Mouse (Mus musculus) left cerebral cortex, postnatal 14 days (tissue): ENCODE measurements around the gene Gm37240. TPM values are rescaled to one million over a fixed set of nuclear protein-coding genes. Genes with fewer than 3 reads are reported as not detected.

Source experiments
- DNase-seq, 2 experiments: peaks; one replicate each; pipeline ENCODE4 v3.0.0; 2021 to 2022; ENCODE audit warnings: low spot score in 2 of 2, mixed read lengths in 1 of 2
- intact Hi-C: fragments of 180-260 bp; cut with DNase I; formaldehyde crosslinking; loops from one replicate; pipeline ENCODE4 v1.15.1; 2025
- total RNA-seq, 2 experiments: library from RNA; stranded (reverse); gene quantifications; 2 replicates each; pipeline ENCODE4 v1.2.3; 2021

Gm37240 gene
- total RNA-seq, 2 experiments from 2014 or later, result 1.9 to 3.2 TPM

DNA sequence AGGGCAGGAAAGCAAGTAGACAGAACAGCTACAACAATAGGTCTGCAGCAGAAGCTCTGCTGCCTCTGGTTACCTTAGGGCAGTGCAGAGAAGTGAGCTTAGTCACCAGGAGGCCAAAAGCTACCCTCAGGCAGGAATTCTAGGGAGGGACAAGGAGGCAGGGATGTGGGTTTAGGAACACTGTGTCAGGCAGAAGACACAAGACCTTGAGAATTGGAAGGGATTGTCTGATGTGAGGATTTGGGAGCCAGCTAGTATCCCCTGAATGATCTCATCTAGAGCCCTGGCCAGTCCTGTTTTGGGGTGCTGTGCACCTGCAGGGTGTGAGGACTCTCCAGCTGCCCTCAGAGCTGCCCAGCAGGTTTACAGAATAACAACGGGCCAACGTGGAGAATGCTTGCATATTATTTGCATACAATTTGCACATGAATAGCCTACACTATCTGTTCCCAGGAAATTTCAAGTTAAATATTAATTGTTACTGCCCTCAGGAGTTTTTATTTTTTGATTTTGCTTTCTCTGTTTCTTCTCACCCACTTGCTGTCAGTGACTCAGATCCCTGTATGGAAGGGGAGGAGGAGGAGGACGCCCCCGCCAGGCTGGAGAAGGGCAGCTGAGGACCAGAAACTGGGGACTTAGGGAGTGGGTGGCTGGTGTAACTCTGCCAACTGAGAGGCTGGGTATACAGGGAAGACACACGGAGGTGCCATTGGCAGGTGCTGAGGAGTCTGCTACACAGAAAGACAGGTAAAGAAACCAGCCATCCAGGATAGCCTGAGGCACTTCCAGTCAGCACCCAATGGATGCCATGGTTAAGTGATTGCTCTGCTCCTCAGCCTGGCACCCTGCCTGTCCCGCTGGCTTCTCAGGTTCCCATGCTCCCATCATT, 862.3 kb downstream of the Gm37240 start:
- peak; percentile 67 to 81 for DNase-seq

DNA sequence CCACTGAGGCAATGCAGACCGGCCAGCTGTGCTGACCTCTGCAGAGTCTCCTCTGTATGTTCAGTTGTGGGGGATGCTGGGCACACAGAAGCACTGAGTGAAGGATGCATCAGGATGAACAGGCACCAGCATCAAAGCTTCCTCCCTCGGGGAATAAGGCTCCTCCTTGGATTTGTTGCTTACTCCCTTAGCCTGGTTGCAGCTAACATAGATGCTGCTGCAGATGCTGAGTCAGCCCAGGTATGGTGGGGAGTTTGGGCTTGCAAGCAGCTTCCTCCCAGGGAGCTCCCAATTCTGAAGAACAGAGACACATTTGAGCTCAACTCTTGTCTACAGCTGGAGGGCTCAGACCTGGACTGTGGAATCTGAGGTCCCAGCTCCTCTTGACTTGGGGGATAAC, 863.1 kb downstream of the Gm37240 start:
- no peak for DNase-seq
- intact Hi-C loops, result loop anchor here (10.0 kb wide), 2 partner anchors 291 to 351 kb away; no protein-coding TSS in a partner anchor

More for the DNA sequence above, 862.3 kb downstream of the Gm37240 start:
- intact Hi-C loops, result loop anchor here (10.0 kb wide), 2 partner anchors 290 to 350 kb away; no protein-coding TSS in a partner anchor

DNA sequence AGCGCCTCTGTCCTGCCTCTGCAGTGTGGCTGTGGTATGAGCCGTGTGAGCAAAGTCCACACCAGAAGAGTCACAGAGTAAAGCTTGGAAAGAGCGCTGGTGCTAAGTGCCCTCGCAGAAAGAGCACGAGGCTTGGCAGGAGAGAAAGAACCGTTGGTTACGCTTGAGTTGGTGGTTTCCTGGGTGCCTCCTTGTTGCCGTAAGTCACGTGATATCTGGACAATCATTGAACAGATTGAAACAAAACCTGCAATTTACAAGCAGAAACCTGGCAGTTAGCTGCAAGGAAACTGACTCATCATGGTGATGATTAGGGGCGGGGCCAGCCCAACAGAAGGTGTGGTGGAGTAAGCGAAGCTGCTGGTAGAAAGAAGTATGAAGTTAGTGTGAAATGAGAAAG, 864.5 kb downstream of the Gm37240 start:
- intact Hi-C loops, result loop anchor here (10.0 kb wide), 2 partner anchors 292 to 352 kb away; no protein-coding TSS in a partner anchor
- DNase-seq, result no peak

DNA sequence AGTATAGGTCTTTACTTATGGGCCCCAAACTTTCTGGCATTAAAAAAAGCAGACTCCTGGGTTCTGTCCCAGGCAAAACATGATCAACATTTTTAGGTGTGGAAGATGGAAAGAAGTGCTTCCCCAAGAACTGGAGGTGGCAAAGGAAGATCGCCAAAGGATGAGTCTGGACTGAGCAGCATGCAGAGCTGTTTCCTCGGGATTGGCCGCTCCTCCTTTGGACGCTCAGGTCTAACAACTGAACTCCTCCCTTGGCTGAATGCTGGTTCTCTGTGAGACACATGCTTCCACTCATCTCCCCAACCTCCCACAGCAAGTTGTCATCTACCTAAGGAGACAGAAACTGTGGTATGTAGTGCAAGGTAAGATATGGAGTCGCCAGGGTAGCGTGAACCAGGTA, 865.5 kb downstream of the Gm37240 start:
- intact Hi-C loops, result loop anchor here (10.0 kb wide), 2 partner anchors 293 to 353 kb away; no protein-coding TSS in a partner anchor
- DNase-seq, result no peak

DNA sequence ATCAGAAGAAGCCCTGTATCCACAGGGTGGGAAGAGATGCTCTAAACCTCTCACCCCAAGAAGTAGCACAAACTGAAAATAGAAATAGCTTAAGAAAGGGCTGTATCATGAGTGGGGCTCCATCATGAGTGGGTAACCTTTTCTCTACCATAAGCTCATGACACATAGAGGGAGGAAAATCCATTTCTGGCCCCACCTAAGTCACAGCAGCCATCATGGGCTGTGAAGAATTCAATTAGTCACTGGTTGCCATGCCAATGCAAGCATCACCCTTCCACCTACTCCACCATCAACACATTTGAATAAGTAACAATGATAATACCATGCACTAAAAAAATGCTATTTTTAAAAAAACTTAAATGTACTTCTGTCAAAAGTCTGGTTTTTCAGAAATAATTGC, 867.2 kb downstream of the Gm37240 start:
- intact Hi-C loops, result loop anchor here (10.0 kb wide), 2 partner anchors 295 to 355 kb away; no protein-coding TSS in a partner anchor
- peak; percentile 53 to 83 for DNase-seq

DNA sequence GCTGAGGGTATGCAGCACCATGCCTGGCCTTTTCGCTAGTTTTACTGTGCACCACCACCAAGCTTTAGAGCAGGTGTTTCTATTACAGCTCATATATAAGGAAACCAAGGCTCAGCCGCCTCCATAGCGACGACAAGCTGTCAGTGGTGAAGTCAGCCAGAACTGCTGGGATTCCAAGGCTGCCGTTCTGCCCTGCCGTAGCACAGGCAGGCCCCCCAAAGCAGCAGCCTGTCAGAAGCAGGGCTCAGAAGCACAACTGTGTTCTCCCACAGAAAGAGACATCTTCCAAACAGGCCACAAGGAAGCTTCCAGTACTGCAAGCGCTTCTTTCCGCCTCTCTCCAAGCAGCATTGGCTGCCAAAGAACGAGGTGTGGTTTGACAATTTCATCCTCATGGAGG, 871.7 kb downstream of the Gm37240 start:
- intact Hi-C loops, result no loop called here

DNA sequence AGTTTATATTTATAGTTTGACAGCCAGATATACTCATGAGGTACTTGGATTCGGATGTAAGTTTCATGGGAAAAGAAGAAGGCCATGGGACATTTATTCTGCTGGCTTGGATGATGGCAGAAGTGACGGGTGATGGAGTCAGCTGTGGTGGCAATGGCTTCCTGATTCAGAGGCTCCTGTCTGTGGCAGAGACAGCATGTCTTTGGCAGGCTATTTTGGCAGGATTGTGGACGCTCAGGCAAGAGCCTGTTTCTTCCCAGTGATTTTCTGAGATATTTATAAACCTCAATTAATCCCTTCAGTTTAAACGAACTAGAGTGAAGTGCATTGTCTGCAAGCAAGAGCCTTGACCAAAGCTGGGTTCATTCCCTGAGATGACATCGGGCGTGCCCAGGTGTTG, 874.4 kb downstream of the Gm37240 start:
- intact Hi-C loops, result no loop called here
- no peak for DNase-seq

More for the DNA sequence above, 871.7 kb downstream of the Gm37240 start:
- DNase-seq, result peak; percentile 71 to 73

DNA sequence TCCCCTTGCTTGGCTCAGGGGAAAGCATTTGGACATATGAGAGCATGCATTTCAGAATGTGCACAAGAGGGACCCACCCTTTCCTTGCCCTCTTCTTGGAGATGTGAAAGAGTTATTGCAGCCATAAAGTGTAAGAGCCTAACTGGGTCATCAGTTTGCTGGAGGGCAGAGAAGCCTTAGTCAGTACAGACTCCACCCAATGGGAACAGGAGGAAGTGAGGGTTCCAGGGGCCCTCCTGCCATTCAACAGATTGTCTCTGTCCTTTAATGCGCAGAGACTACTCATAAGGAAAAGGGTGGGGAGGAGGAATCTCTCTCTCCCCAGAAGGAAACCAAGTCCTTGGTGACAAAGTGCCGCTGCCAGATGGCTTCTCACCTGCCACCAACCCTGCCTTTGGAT, 882.1 kb downstream of the Gm37240 start:
- intact Hi-C loops, result no loop called here
- no peak for DNase-seq

DNA sequence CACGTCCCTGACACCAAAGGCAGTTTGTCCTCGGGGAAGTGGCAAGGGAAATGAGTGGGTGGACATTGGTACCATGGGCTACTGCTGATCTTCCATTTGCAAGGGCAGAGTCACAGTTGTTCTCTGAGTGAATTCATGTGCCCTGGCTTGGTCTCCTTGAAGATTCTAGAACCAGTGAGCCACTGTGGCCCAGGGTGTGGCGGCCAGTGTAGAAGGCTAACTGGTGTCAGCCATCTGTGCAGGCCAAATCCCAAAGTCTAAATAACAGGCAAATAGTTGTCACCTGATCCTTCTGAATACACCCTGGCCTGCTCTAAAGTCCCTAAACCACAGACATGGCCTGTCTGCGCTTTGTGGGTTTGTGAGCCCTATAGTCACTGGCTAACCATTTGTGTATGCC, 898.4 kb downstream of the Gm37240 start:
- intact Hi-C loops, result no loop called here
- no peak for DNase-seq

DNA sequence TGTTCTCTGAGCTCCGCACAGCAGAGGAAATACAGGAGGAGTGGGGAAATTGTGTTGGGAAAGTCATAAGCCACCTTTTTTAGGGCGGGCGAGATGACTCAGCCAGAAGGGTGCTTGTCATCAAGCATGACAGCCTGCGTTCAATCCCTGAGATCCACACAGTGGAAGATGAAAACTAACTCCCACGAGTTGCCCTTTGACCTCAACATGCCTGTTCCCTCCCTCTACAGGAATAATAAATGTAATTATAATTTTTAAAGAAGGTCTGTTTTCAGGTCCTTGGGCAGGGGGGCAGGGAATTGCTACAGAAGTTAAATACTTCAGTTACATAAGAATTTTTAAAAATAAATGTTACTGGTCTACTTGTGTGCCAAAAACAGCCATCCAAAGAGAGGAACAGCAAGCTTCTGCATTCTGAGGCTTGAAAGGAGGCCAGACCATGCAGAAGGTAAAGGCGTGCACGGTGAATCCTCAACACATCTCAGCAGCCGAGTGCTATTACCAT, 902.1 kb downstream of the Gm37240 start:
- peak; percentile 61 to 74 for DNase-seq
- intact Hi-C loops, result no loop called here

DNA sequence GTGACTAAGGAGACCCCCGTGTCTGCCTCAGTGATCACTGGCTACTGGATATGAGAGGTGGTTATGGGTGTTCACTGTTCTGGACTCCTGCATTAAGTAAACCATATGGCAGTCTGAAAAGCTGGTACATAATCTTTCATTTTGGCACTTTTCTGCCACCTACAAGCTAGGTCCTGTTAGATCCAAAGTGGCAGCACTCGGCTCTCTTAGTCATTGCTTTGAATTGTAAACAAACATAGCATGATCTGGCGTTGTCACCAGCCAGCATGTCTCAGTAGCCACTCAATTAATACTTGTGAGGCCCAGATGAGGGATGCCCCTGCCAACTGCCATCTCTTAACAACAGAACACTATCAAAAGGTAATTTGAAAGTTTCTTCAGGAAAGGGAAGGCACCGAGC, 904.6 kb downstream of the Gm37240 start:
- DNase-seq, result no peak
- intact Hi-C loops, result no loop called here

DNA sequence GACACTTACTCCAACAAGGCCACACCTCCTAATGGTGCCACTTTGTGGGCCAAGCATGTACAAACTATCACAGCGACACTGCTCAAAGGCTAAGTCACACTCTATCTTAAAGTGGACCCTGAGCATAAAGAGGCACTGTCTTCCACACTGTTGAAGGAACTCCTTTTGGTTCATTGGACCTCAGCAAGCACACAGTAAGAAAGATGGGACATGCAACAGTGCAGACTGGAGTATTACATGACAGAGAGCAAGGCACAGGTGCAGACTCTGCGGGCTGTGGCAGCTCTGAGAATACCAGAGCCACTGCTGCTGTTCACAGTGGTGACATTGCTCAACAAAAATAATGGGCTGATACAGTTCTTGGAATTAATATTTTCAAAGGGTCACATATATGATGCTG, 907.2 kb downstream of the Gm37240 start:
- no peak for DNase-seq
- intact Hi-C loops, result no loop called here

DNA sequence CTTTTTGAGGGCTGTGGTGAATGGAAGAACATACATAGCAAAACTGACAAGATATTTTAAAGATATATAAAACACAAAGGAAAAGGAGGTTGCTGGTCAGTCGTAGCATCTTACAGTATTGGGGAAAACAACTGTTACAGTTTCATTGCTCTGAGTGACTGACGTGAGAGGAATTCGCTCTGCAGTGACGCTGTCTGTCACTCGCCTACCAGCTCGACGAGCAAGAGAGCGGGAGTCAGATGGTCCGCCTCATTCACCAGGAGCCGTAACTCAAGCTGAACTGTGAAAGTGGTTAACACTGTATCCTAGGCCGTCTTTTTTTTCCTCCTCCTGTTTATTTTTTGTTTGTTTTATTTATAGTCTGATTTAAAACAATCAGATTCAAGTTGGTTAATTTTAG, 908.6 kb downstream of the Gm37240 start:
- no peak for DNase-seq
- intact Hi-C loops, result no loop called here

DNA sequence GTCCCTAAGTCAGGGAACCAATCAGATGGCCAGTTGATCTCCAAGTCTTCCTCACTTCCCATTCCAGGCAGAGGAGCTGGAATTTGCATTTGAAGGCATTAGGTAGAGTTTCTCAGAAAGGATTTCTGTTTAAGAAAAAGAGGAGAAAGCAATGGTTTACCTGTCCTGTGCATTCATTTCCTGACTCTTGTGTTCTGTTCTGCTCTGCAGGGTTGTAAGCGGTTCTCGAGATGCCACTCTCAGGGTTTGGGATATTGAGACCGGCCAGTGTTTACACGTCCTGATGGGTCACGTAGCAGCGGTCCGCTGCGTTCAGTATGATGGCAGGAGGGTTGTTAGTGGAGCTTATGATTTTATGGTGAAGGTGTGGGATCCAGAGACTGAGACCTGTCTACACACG, 913.1 kb downstream of the Gm37240 start:
- intact Hi-C loops, result no loop called here
- DNase-seq, result no peak

DNA sequence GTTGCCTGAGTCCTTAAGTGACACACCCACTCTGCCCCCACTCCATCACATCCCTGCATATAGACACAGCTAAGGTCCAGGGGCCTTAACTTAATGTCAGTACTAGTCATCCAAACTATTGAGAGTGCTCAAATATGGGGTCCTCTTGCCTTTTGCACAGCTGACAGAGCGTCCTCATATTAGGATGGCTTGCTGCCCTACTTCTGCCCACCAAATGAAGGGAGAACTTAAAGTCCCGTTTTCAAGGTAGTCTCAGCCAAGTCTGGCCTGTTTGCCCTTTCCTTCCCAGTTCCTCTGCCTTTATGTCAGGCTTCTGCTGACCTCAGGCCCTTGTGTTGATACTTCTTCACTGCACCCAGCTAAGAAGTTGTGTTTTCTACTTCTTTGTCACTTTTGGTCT, 914.4 kb downstream of the Gm37240 start:
- DNase-seq, result no peak
- intact Hi-C loops, result no loop called here

DNA sequence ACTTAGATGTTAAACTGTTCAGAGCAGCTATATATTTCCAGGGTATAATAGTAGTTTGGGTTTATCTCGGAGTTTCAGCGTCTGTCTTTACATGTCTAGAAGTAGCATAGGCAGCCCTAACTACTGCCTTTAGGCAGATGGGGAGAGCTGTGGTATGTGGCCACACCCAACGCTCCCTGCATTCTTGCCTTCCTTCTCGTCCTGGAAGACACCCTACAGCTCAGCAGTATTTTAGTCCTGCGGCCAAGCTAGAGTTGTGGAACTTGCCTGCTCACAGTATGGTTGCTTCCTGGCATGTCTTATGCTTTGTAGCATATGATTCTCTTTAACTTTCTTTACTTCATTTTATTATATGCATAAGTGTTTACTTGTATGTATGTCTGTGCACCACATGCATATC, 915.8 kb downstream of the Gm37240 start:
- intact Hi-C loops, result no loop called here
- no peak for DNase-seq

DNA sequence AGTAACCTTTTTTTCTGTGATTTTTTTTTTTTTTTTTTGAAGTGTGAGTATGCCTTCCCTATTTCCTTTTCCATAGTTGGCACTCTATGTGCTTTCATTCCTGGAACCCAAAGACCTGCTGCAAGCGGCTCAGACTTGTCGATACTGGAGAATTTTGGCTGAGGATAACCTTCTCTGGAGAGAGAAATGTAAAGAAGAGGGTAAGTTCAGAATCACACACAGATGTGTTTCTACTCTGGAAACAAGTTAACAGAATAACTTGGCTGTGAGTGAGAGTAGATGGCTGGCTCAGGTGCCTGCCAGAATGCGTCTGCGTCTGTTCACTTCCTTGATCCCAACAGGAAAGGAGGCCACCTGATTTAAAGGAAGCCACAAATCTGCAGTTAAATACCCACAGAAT, 920.0 kb downstream of the Gm37240 start:
- intact Hi-C loops, result no loop called here
- no peak for DNase-seq

DNA sequence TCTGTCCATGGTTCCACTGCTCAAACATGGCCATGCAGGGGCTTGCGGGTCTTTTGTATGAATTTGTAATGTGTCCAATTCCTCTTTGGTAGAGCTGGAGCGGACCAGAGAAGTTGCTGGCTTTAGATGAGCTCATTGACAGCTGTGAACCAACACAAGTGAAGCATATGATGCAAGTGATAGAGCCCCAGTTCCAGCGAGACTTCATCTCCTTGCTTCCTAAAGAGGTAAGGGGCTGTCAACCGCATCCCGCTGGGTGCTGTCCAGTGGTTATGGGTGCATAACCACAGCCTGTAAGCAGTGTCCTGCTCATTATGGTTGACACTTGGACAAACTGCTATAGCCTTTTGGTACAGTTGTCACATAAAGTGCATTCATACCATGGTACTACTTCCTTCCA, 922.2 kb downstream of the Gm37240 start:
- DNase-seq, result no peak
- intact Hi-C loops, result no loop called here

DNA sequence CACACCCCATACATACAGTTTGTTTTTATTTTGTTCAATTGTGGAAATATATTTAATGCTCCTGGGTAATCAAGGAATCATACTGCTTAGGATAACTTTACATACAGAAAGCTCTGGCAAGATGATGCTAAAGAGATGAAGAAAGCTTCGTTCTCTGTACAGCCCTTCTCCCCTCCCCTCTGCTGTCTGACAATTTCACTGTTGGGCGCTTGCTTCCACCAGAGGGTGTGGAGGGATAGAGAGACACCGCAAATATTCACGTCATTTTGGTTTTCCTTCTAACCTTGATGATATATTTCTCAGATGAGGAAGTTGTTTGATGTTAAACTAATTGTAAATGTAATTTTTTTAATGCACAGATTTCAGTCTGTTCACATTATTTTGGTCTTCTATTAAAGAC, 931.5 kb downstream of the Gm37240 start:
- intact Hi-C loops, result loop anchor here (10.0 kb wide), 1 partner anchor 419 kb away; no protein-coding TSS in a partner anchor
- DNase-seq, result peak; percentile 42 to 53

DNA sequence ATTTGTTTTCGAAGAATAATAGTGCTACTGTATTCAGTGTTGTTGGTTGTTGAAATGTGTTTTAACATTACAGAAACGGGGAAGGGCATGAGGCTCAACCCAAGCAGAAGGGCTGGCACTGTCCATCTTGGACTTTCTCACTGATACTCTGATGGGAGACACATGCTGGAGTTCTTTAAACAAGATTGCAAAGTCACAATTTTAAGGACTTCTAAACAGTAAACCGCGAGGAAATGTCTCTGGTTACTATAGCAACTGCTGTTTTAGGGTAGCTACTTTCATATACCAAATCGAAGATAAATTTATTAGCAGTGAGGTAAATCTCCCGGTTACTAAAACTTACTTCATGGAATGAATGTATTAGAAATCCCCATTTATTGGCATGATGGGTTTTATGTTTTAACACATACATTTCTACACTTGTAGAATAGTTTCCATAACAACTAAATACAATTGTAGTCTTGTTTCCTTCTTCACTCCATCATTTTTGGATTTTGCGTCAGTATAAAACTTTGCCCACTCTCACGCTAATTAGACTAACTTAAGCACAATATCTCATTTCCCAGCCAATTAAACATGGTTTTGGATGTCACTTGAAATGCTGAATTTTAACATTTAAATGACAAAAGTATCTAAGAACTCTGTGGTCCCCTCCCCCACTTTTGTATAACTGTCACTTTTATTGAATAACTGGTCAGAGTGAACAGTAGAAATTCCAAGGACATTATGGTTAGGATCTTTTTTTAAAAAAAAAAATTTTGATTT, 932.1 kb downstream of the Gm37240 start:
- DNase-seq, result no peak
- intact Hi-C loops, result loop anchor here (10.0 kb wide), 1 partner anchor 420 kb away; no protein-coding TSS in a partner anchor
